Mouse (Mus musculus): ENCODE measurements around the gene S100a2.

The S100a2 gene

GRCm38 (mm10) chr3:90621552-90621951 lies 31.5 kb downstream of the S100a2 start:
- no peak for DNase-seq

- DNase-seq: peak; percentile 33 to 41
These were observed 33.5 kb downstream of the S100a2 start for GRCm38 (mm10) chr3:90623435-90624071.

GRCm38 (mm10) chr3:90625496-90625895 lies 35.4 kb downstream of the S100a2 start:
- DNase-seq: no peak

- DNase-seq: no peak
These were observed 36.4 kb downstream of the S100a2 start for GRCm38 (mm10) chr3:90626266-90627021.

DNA sequence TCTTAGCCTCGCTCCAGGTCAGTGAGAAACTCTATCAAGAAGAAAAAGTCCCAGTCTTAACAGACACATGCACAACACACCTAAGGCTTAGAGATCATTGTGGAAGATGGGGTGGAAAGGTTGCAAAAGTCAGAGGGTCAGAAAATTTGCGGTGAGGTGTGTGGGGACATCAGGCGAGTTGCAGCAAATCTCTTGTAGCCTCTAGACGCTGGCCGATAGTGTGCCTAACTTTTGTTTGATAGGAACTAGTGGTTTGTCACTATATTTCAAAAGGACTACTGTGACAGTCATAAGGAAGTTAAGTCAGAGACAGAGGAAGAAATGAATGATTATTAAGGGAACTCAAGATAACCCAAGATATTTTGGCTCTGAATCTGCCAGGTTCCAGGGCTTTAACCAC lies 37.3 kb downstream of the S100a2 start:
- no peak for DNase-seq

DNA sequence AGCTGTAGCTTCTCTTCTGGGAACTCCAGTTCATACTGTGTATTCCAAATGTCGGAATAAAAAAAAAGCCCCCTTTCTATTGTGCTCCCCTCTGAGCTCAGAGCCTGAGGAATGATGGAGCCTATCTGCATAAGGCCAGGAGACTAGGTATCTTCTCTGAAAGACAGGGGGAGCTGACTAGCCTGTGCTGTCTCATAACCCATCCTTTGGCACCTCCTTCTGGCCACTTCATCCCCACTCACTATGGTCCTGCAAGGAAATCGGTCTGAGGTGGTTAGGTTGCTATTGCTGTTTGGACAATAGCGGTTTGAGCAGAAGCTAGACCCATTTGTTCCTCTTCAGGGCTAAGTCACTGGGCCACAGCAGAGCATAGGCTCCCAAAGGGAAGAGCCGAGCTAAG lies 37.8 kb downstream of the S100a2 start:
- DNase-seq: peak; percentile 49 to 60

DNA sequence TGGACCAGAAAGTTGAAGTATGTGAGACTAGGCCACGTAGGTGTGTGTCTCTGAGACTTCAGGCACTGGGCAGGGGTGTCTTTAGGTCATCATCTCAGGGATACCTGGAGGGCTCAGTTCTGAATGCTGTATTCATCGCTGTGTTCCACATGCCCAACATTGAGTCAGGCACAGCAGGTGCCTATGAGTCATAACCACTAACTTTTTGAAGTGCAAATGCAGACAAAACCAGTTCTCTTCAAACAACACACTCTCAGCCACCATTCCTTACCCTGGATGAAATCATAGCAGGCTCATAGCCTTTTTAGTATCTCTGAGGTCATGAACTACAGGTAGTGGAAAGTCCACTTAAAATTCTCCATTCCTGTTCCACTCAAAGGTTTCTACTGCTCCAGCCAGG lies 39.3 kb downstream of the S100a2 start:
- no peak for DNase-seq

- no peak for DNase-seq
These were observed 41.9 kb downstream of the S100a2 start for GRCm38 (mm10) chr3:90631984-90632383.

GRCm38 (mm10) chr3:90638511-90639275 lies 48.6 kb downstream of the S100a2 start:
- DNase-seq: no peak

- peak; percentile 73 to 75 for DNase-seq
These were observed 49.6 kb downstream of the S100a2 start for GRCm38 (mm10) chr3:90639511-90640154.

GRCm38 (mm10) chr3:90640981-90641380 lies 50.9 kb downstream of the S100a2 start:
- DNase-seq: no peak

Measured in B cell, adult 2 months (primary cell).